Mouse (Mus musculus): ENCODE measurements around the gene Acbd4. TPM values are rescaled to one million over a fixed set of nuclear protein-coding genes. Genes with fewer than 3 reads are reported as not detected.

Gene Acbd4
- polyA plus RNA-seq, 1 experiment, result 19.4 TPM

GRCm38 (mm10) chr11:103146386-103146785 is 44.9 kb downstream of the Acbd4 start:
- TF ChIP-seq CTCF (IDR thresholded peaks at IDR 0.05; ENCODE audit: low read depth, low read length) (no peak), EP300 (IDR thresholded peaks at IDR 0.05; ENCODE audit: insufficient read depth, low read depth, low read length) (no peak), POLR2A (IDR thresholded peaks at IDR 0.05; ENCODE audit: insufficient read depth, low read length) (no peak)
- H3K36me3 ChIP-seq (ENCODE audit: control insufficient read depth, insufficient read depth, low read length, poor library complexity, severe bottlenecking), result no peaks in the 10 kb centered on the region
- H3K9ac ChIP-seq (ENCODE audit: low read depth, poor library complexity, severe bottlenecking), result no peak overlapping the region

DNA sequence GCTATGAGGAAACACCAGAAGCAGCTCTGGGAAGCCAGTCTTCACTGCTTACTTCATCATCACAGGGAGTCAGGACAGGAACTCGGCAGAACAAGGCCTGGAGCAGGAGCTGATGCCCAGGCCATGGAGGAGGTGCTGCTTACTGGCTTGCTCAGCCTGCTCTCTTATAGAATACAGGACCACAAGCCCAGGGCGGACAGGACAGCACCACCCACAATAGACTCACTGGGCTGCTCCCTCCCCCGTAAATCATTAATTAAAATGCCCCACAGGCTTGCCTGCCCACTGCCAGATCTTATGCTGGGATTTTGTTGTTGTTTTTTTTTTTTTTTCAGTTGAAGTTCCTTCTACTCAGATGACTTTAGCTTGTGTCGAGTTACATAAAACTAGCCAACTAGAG is 46.3 kb downstream of the Acbd4 start:
- H3K4me1 ChIP-seq (ENCODE audit: control insufficient read depth, insufficient read depth, low read length), result peaks cover 6% of the 10 kb centered on the region
- TF ChIP-seq CTCF (IDR thresholded peaks at IDR 0.05; ENCODE audit: low read depth, low read length) (no peak), EP300 (IDR thresholded peaks at IDR 0.05; ENCODE audit: insufficient read depth, low read depth, low read length) (no peak), POLR2A (IDR thresholded peaks at IDR 0.05; ENCODE audit: insufficient read depth, low read length) (no peak)
- no peaks in the 10 kb centered on the region for H3K27me3 ChIP-seq (ENCODE audit: control insufficient read depth, insufficient read depth, low read length, poor library complexity, severe bottlenecking)
- H3K9me3 ChIP-seq (replicated peaks; ENCODE audit: control insufficient read depth, insufficient read depth, low read length, poor library complexity, severe bottlenecking), result no peaks in the 10 kb centered on the region
- H3K27ac ChIP-seq (ENCODE audit: insufficient read depth, low read length), result no peak overlapping the region
- H3K9ac ChIP-seq (ENCODE audit: low read depth, poor library complexity, severe bottlenecking), result no peak overlapping the region
- H3K4me3 ChIP-seq (ENCODE audit: low read depth, low read length), result no peak overlapping the region
- no peaks in the 10 kb centered on the region for H3K36me3 ChIP-seq (ENCODE audit: control insufficient read depth, insufficient read depth, low read length, poor library complexity, severe bottlenecking)

More at GRCm38 (mm10) chr11:103146386-103146785, 44.9 kb downstream of the Acbd4 start:
- no peaks in the 10 kb centered on the region for H3K27me3 ChIP-seq (ENCODE audit: control insufficient read depth, insufficient read depth, low read length, poor library complexity, severe bottlenecking)
- peaks cover 10% of the 10 kb centered on the region for H3K4me1 ChIP-seq (ENCODE audit: control insufficient read depth, insufficient read depth, low read length)
- H3K4me3 ChIP-seq (ENCODE audit: low read depth, low read length), result no peak overlapping the region
- H3K9me3 ChIP-seq (replicated peaks; ENCODE audit: control insufficient read depth, insufficient read depth, low read length, poor library complexity, severe bottlenecking), result no peaks in the 10 kb centered on the region
- no peak overlapping the region for H3K27ac ChIP-seq (ENCODE audit: insufficient read depth, low read length)

DNA sequence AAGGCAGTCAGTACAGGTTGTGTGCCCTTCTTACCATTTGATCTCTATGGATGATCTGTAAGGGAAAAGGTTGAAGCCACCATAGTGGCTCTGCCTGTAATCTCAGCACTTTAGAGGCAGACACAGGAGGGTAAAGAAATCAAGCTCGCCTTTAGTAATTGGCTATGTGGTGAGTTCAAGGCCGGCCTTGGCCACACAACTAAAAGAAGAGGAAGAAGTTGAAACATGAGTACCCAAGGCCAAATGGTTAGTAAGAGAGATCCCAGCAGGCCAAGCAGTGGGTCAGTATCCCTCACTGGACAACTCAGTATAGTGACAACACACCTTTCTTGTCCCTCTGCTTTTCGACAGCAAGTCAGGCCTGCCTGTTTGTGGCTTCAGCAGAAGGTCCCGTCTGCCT is 48.3 kb downstream of the Acbd4 start:
- TF ChIP-seq EP300 (IDR thresholded peaks at IDR 0.05; ENCODE audit: insufficient read depth, low read depth, low read length) (no peak), POLR2A (IDR thresholded peaks at IDR 0.05; ENCODE audit: insufficient read depth, low read length) (no peak), CTCF (IDR thresholded peaks at IDR 0.05; ENCODE audit: low read depth, low read length) (no peak)
- Histone ChIP-seq H3K9ac (ENCODE audit: low read depth, poor library complexity, severe bottlenecking) (no peak overlapping the region), H3K9me3 (replicated peaks; ENCODE audit: control insufficient read depth, insufficient read depth, low read length, poor library complexity, severe bottlenecking) (no peaks in the 10 kb centered on the region), H3K36me3 (ENCODE audit: control insufficient read depth, insufficient read depth, low read length, poor library complexity, severe bottlenecking) (no peaks in the 10 kb centered on the region), H3K27ac (ENCODE audit: insufficient read depth, low read length) (no peak overlapping the region), H3K4me1 (ENCODE audit: control insufficient read depth, insufficient read depth, low read length) (no peaks in the 10 kb centered on the region), H3K27me3 (ENCODE audit: control insufficient read depth, insufficient read depth, low read length, poor library complexity, severe bottlenecking) (no peaks in the 10 kb centered on the region), H3K4me3 (ENCODE audit: low read depth, low read length) (no peak overlapping the region)

DNA sequence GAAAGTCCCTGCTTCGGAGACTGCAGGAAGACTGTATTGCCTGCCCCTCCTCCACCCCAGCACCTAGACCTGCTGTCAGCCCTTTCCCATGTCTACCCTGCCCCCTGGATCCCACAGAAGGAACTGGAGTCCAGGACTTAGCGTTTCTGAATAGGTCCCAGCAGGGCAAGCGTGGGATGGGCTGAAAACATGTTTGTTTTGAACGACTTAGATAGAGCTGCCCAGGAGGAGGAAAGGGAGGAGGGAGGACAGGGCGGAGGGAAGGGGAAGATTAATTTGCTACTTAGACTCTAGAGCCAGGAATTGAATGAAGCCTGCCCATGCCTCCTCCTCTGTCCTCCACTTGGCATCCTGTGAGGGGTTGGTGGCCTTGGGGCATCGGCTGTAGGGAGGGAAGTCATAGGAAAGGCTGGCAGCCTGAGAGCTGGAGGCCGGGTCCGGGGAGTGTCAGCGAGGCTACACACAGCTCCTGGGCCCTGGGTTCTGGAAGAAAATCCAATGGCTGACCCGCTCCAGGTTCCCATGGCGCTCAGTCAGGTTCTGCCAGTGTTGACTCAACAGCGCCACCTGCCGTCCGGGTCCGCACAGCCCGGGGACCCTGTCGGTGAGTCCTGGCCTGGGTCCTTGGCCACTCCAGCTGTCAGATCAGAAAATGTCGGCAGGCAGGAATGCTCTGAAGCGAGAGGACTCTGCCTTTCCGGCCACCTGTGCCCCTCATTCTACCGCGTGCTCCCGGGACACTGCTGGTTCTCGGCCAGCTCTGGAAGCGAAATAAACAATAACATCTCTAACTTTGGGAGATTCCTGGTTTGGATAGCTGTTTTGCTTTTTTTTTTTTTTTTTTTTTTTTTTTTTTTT is 57.4 kb downstream of the Acbd4 start:
- Histone ChIP-seq H3K4me3 (ENCODE audit: low read depth, low read length) (peak overlapping the region; percentile 54), H3K27me3 (ENCODE audit: control insufficient read depth, insufficient read depth, low read length, poor library complexity, severe bottlenecking) (no peaks in the 10 kb centered on the region), H3K9me3 (replicated peaks; ENCODE audit: control insufficient read depth, insufficient read depth, low read length, poor library complexity, severe bottlenecking) (no peaks in the 10 kb centered on the region), H3K36me3 (ENCODE audit: control insufficient read depth, insufficient read depth, low read length, poor library complexity, severe bottlenecking) (no peaks in the 10 kb centered on the region), H3K9ac (ENCODE audit: low read depth, poor library complexity, severe bottlenecking) (peak overlapping the region; percentile 48), H3K4me1 (ENCODE audit: control insufficient read depth, insufficient read depth, low read length) (no peaks in the 10 kb centered on the region), H3K27ac (ENCODE audit: insufficient read depth, low read length) (no peak overlapping the region)
- TF ChIP-seq CTCF (IDR thresholded peaks at IDR 0.05; ENCODE audit: low read depth, low read length), result peak; percentile 85
- TF ChIP-seq EP300 (IDR thresholded peaks at IDR 0.05; ENCODE audit: insufficient read depth, low read depth, low read length), result peak; percentile 62; the same call in 1 of the 2 replicates
- no peak for TF ChIP-seq POLR2A (IDR thresholded peaks at IDR 0.05; ENCODE audit: insufficient read depth, low read length)

DNA sequence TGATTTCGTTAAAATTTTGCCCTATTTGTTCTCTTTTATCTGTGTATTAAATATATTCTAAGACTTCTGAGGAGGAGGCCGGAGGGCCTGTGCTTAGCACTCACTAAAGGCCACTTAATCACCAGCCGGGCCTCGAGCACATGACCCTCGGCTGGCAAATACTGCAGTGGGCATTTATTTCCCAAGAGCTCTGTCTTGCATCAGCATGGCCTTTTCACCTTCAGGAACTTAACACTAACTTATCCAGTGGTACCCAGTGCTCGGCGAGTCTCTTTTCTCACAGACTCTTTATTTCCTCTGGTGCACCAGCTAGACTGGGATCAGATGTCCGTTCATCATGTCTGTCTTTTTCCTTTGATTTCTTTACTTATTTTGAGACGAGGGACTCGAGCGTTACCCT is 59.3 kb downstream of the Acbd4 start:
- Histone ChIP-seq H3K9me3 (replicated peaks; ENCODE audit: control insufficient read depth, insufficient read depth, low read length, poor library complexity, severe bottlenecking) (no peaks in the 10 kb centered on the region), H3K27me3 (ENCODE audit: control insufficient read depth, insufficient read depth, low read length, poor library complexity, severe bottlenecking) (no peaks in the 10 kb centered on the region), H3K36me3 (ENCODE audit: control insufficient read depth, insufficient read depth, low read length, poor library complexity, severe bottlenecking) (no peaks in the 10 kb centered on the region), H3K27ac (ENCODE audit: insufficient read depth, low read length) (peak overlapping the region; percentile 60), H3K9ac (ENCODE audit: low read depth, poor library complexity, severe bottlenecking) (peak overlapping the region; percentile 47), H3K4me1 (ENCODE audit: control insufficient read depth, insufficient read depth, low read length) (no peaks in the 10 kb centered on the region), H3K4me3 (ENCODE audit: low read depth, low read length) (peak overlapping the region; percentile 43)
- TF ChIP-seq POLR2A (IDR thresholded peaks at IDR 0.05; ENCODE audit: insufficient read depth, low read length), result no peak

DNA sequence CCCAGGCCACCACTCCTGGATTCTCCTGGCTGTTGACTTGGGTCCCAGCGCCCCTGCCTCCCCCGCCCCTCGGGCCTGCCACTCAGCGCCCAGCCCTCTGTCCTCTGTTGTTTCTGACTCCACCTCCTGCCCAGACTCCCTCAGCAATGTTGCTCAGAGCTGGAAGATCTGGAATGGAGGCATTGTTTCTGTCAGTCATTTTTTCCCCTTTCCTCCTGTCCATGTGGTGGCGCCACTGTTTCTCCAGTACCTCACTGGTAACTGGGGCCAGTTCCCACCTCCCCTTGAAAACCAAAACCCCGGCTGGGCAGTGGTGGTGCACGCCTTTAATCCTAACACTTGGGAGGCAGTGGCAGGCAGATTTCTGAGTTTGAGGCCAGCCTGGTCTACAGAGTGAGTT is 60.0 kb downstream of the Acbd4 start:
- TF ChIP-seq EP300 (IDR thresholded peaks at IDR 0.05; ENCODE audit: insufficient read depth, low read depth, low read length) (no peak), CTCF (IDR thresholded peaks at IDR 0.05; ENCODE audit: low read depth, low read length) (peak; percentile 55)
- Histone ChIP-seq H3K36me3 (ENCODE audit: control insufficient read depth, insufficient read depth, low read length, poor library complexity, severe bottlenecking) (no peaks in the 10 kb centered on the region), H3K27me3 (ENCODE audit: control insufficient read depth, insufficient read depth, low read length, poor library complexity, severe bottlenecking) (no peaks in the 10 kb centered on the region), H3K4me3 (ENCODE audit: low read depth, low read length) (no peak overlapping the region), H3K27ac (ENCODE audit: insufficient read depth, low read length) (peak overlapping the region; percentile 10), H3K9me3 (replicated peaks; ENCODE audit: control insufficient read depth, insufficient read depth, low read length, poor library complexity, severe bottlenecking) (no peaks in the 10 kb centered on the region), H3K9ac (ENCODE audit: low read depth, poor library complexity, severe bottlenecking) (peak overlapping the region; percentile 47), H3K4me1 (ENCODE audit: control insufficient read depth, insufficient read depth, low read length) (no peaks in the 10 kb centered on the region)

Other genes with a start within 250 kb of the Acbd4 start
- gene Eftud2, start 220.7 kb upstream of the Acbd4 start, polyA plus RNA-seq (2011; ENCODE audit: insufficient read depth, insufficient read length, low read depth, missing spikeins), result 152 and 195 TPM in 2 replicates
- 0.37 and 1.2 TPM in 2 replicates for gene Ccdc103, start 220.5 kb upstream of the Acbd4 start, polyA plus RNA-seq (2011; ENCODE audit: insufficient read depth, insufficient read length, low read depth, missing spikeins)
- gene Fam187a, start 216.5 kb upstream of the Acbd4 start, polyA plus RNA-seq (2011; ENCODE audit: insufficient read depth, insufficient read length, low read depth, missing spikeins), result not detected in 2 replicates
- not detected in 2 replicates for gene Gfap, start 200.8 kb upstream of the Acbd4 start, polyA plus RNA-seq (2011; ENCODE audit: insufficient read depth, insufficient read length, low read depth, missing spikeins)
- 72.3 and 75.4 TPM in 2 replicates for gene Kif18b, start 176.6 kb upstream of the Acbd4 start, polyA plus RNA-seq (2011; ENCODE audit: insufficient read depth, insufficient read length, low read depth, missing spikeins)
- gene C1ql1, start 155.0 kb upstream of the Acbd4 start, polyA plus RNA-seq (2011; ENCODE audit: insufficient read depth, insufficient read length, low read depth, missing spikeins), result 4.8 and 5.9 TPM in 2 replicates
- gene Nmt1, start 73.5 kb upstream of the Acbd4 start, polyA plus RNA-seq (2011; ENCODE audit: insufficient read depth, insufficient read length, low read depth, missing spikeins), result 101 TPM in 2 replicates
- gene Dcakd, start 73.3 kb upstream of the Acbd4 start, polyA plus RNA-seq (2011; ENCODE audit: insufficient read depth, insufficient read length, low read depth, missing spikeins), result 120 and 134 TPM in 2 replicates
- 14.7 and 17.5 TPM in 2 replicates for gene Plcd3, start within 50 bp of the Acbd4 start, polyA plus RNA-seq (2011; ENCODE audit: insufficient read depth, insufficient read length, low read depth, missing spikeins)
- gene Hexim1, start 14.5 kb downstream of the Acbd4 start, polyA plus RNA-seq (2011; ENCODE audit: insufficient read depth, insufficient read length, low read depth, missing spikeins), result 17.2 and 20.1 TPM in 2 replicates
- 1.7 and 4.5 TPM in 2 replicates for gene Hexim2, start 30.7 kb downstream of the Acbd4 start, polyA plus RNA-seq (2011; ENCODE audit: insufficient read depth, insufficient read length, low read depth, missing spikeins)
- 1.7 and 4.9 TPM in 2 replicates for gene Fmnl1, start 69.4 kb downstream of the Acbd4 start, polyA plus RNA-seq (2011; ENCODE audit: insufficient read depth, insufficient read length, low read depth, missing spikeins)
- gene 1700023F06Rik, start 106.9 kb downstream of the Acbd4 start, polyA plus RNA-seq (2011; ENCODE audit: insufficient read depth, insufficient read length, low read depth, missing spikeins), result 2.0 and 2.2 TPM in 2 replicates
- gene Spata32, start 116.8 kb downstream of the Acbd4 start, polyA plus RNA-seq (2011; ENCODE audit: insufficient read depth, insufficient read length, low read depth, missing spikeins), result not detected in 2 replicates
- gene Map3k14, start 165.8 kb downstream of the Acbd4 start, polyA plus RNA-seq (2011; ENCODE audit: insufficient read depth, insufficient read length, low read depth, missing spikeins), result 2.2 and 3.3 TPM in 2 replicates

Data from ES-Bruce4 (cell line).